Mouse (Mus musculus): ENCODE measurements around the gene Crp. TPM values are rescaled to one million over a fixed set of nuclear protein-coding genes. Genes with fewer than 3 reads are reported as not detected.

The Crp gene
- total and polyA plus RNA-seq, 3 experiments: not detected

DNA sequence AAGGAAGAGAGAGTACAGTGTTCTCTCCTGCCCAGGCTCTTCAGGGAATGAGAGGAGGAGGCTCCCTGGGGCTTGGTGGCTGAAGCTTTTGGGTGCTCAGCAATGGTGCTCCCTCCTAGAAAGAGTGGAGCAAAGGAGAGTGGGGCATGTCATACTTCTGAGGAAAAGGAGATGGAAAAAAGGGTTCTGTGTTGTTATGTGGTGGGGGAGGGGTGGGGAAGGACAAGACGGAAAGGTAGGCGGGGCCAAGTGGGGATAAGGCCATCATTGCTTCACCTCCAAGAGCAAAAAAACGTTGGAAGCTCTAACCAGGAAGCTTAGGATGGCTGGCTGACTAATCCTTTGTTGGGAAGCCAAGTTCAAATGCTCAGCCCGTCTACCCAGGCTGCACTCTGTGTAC is 14.1 kb downstream of the Crp start:
- Histone ChIP-seq H3K9me3 (replicated peaks; ENCODE audit: insufficient read depth, low read length) (no peaks in the 10 kb centered on the region), H3K27me3 (ENCODE audit: control insufficient read depth in 1 of 2, insufficient read depth in 2 of 2, low read length in 2 of 2) (no peaks in the 10 kb centered on the region), H3K9ac (ENCODE audit: control insufficient read depth, low read depth, low read length, poor library complexity, severe bottlenecking) (no peak overlapping the region), H3K4me3 (ENCODE audit: control insufficient read depth in 1 of 2, insufficient read depth in 1 of 2, low read depth in 2 of 2, low read length in 2 of 2) (no peak overlapping the region), H3K4me1 (ENCODE audit: control insufficient read depth in 1 of 2, insufficient read depth in 2 of 2, low read length in 2 of 2) (no peaks in the 10 kb centered on the region), H3K36me3 (ENCODE audit: control insufficient read depth in 1 of 2, insufficient read depth in 2 of 2, low read length in 2 of 2) (no peaks in the 10 kb centered on the region), H3K79me2 (ENCODE audit: control insufficient read depth, insufficient read depth, low read length, poor library complexity) (no peaks in the 10 kb centered on the region), H3K27ac (ENCODE audit: control insufficient read depth, low read depth, low read length) (no peak overlapping the region)
- TF ChIP-seq MAZ (IDR thresholded peaks at IDR 0.05; ENCODE audit: low read depth, low read length): no peak
- TF ChIP-seq SMC3 (IDR thresholded peaks at IDR 0.05; ENCODE audit: low read depth, low read length): no peak
- TF ChIP-seq CHD1 (IDR thresholded peaks at IDR 0.05; ENCODE audit: low read depth, low read length): no peak
- TF ChIP-seq NELFE (IDR thresholded peaks at IDR 0.05; ENCODE audit: low read depth, low read length): no peak
- no peak for TF ChIP-seq ETS1 (IDR thresholded peaks at IDR 0.05; ENCODE audit: low read depth, low read length)
- no peak for TF ChIP-seq TBP (IDR thresholded peaks at IDR 0.05; ENCODE audit: low read depth, low read length)
- TF ChIP-seq MAFK (IDR thresholded peaks at IDR 0.05; ENCODE audit: borderline replicate concordance, low read depth, low read length): no peak
- TF ChIP-seq KAT2A (conservative IDR thresholded peaks at IDR 0.05; ENCODE audit: low read depth, low read length): no peak
- TF ChIP-seq GABPA (IDR thresholded peaks at IDR 0.05; ENCODE audit: low read depth, low read length): no peak
- TF ChIP-seq POLR2AphosphoS2 (IDR thresholded peaks at IDR 0.05; ENCODE audit: low read length): no peak
- TF ChIP-seq MAX (IDR thresholded peaks at IDR 0.05; ENCODE audit: low read length): no peak
- DNase-seq (ENCODE audit: low read depth, low spot score): no peak

DNA sequence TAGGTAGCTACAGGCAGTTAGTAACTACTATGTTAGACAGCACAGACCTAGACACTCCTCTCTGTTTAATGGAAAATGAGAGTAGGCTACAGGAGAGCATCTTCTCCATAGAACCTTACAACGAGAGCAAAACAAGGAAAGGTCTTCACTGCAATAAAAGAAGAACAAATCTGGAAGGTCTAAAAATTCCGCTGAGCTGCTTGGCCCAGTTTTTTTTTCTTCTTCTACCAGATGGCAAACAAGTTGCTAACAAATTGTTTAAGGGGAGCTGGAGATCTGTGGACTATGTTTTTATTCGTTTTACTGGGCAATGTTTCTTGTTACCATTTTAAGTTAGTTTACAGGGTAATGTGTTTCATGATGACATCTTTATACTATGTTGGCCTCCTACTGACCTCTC is 53.4 kb downstream of the Crp start:
- no peak for DNase-seq (ENCODE audit: low read depth, low spot score)
- no peak overlapping the region for H3K27ac ChIP-seq (ENCODE audit: control insufficient read depth, low read depth, low read length)
- TF ChIP-seq MAZ (IDR thresholded peaks at IDR 0.05; ENCODE audit: low read depth, low read length): no peak
- TF ChIP-seq UBTF (IDR thresholded peaks at IDR 0.05; ENCODE audit: borderline replicate concordance, insufficient read depth, low read depth, low read length): no peak
- no peak for TF ChIP-seq MAFK (IDR thresholded peaks at IDR 0.05; ENCODE audit: borderline replicate concordance, low read depth, low read length)
- TF ChIP-seq GABPA (IDR thresholded peaks at IDR 0.05; ENCODE audit: low read depth, low read length): no peak
- TF ChIP-seq MYB (IDR thresholded peaks at IDR 0.05; ENCODE audit: low read depth, low read length): no peak
- TF ChIP-seq CTCF (IDR thresholded peaks at IDR 0.05 in 2 of 3, conservative IDR thresholded peaks at IDR 0.05 in 1 of 3; ENCODE audit: control insufficient read depth in 1 of 3, insufficient read depth in 1 of 3, low read depth in 2 of 3, low read length in 3 of 3, poor library complexity in 1 of 3, severe bottlenecking in 1 of 3): no peak
- no peak for TF ChIP-seq ETS1 (IDR thresholded peaks at IDR 0.05; ENCODE audit: low read depth, low read length)
- TF ChIP-seq TBP (IDR thresholded peaks at IDR 0.05; ENCODE audit: low read depth, low read length): no peak
- no peak for TF ChIP-seq SMC3 (IDR thresholded peaks at IDR 0.05; ENCODE audit: low read depth, low read length)
- no peak for TF ChIP-seq MYC (IDR thresholded peaks at IDR 0.05; ENCODE audit: low read depth, low read length)
- TF ChIP-seq TCF12 (IDR thresholded peaks at IDR 0.05; ENCODE audit: low read depth, low read length): no peak
- no peak for TF ChIP-seq USF2 (IDR thresholded peaks at IDR 0.05; ENCODE audit: borderline replicate concordance in 1 of 2, insufficient read depth in 1 of 2, low read depth in 1 of 2, low read length in 2 of 2)
- no peak for TF ChIP-seq ZMIZ1 (IDR thresholded peaks at IDR 0.05; ENCODE audit: low read depth, low read length)
- no peak for TF ChIP-seq MEF2A (IDR thresholded peaks at IDR 0.05; ENCODE audit: extremely low read depth, insufficient replicate concordance, low read depth, low read length, poor library complexity, severe bottlenecking)
- TF ChIP-seq USF1 (IDR thresholded peaks at IDR 0.05; ENCODE audit: low read depth, low read length): no peak
- no peak for TF ChIP-seq ZKSCAN1 (IDR thresholded peaks at IDR 0.05; ENCODE audit: low read depth, low read length)
- TF ChIP-seq TAL1 (IDR thresholded peaks at IDR 0.05; ENCODE audit: low read length): no peak
- TF ChIP-seq NRF1 (IDR thresholded peaks at IDR 0.05; ENCODE audit: insufficient read depth, low read depth, low read length, poor library complexity, severe bottlenecking): no peak

More for the DNA sequence above, 53.4 kb downstream of the Crp start:
- Histone ChIP-seq H3K79me2 (ENCODE audit: control insufficient read depth, insufficient read depth, low read length, poor library complexity) (no peaks in the 10 kb centered on the region), H3K9me3 (replicated peaks; ENCODE audit: insufficient read depth, low read length) (no peaks in the 10 kb centered on the region), H3K36me3 (ENCODE audit: control insufficient read depth in 1 of 2, insufficient read depth in 2 of 2, low read length in 2 of 2) (no peaks in the 10 kb centered on the region), H3K27me3 (ENCODE audit: control insufficient read depth in 1 of 2, insufficient read depth in 2 of 2, low read length in 2 of 2) (no peaks in the 10 kb centered on the region), H3K9ac (ENCODE audit: control insufficient read depth, low read depth, low read length, poor library complexity, severe bottlenecking) (no peak overlapping the region), H3K4me1 (ENCODE audit: control insufficient read depth in 1 of 2, insufficient read depth in 2 of 2, low read length in 2 of 2) (no peaks in the 10 kb centered on the region), H3K4me3 (ENCODE audit: control insufficient read depth in 1 of 2, insufficient read depth in 1 of 2, low read depth in 2 of 2, low read length in 2 of 2) (no peak overlapping the region)
